Mouse (Mus musculus): ENCODE results near the gene Ppfibp2. TPM values are rescaled to one million over a fixed set of nuclear protein-coding genes. Genes with fewer than 3 reads are reported as not detected.

Ppfibp2 gene
- polyA plus RNA-seq, 1 experiment = 11.7 TPM

- peaks cover 2% of the 10 kb centered on the region for H3K4me1 ChIP-seq (ENCODE audit: control insufficient read depth, insufficient read depth, low read length)
- no peak overlapping the region for H3K4me3 ChIP-seq (ENCODE audit: low read depth, low read length)
- no peak overlapping the region for H3K27ac ChIP-seq (ENCODE audit: insufficient read depth, low read length)
- H3K9me3 ChIP-seq (replicated peaks; ENCODE audit: control insufficient read depth, insufficient read depth, low read length, poor library complexity, severe bottlenecking) = no peaks in the 10 kb centered on the region
- no peaks in the 10 kb centered on the region for H3K27me3 ChIP-seq (ENCODE audit: control insufficient read depth, insufficient read depth, low read length, poor library complexity, severe bottlenecking)
- no peak overlapping the region for H3K9ac ChIP-seq (ENCODE audit: low read depth, poor library complexity, severe bottlenecking)
- no peaks in the 10 kb centered on the region for H3K36me3 ChIP-seq (ENCODE audit: control insufficient read depth, insufficient read depth, low read length, poor library complexity, severe bottlenecking)
- TF ChIP-seq CTCF (IDR thresholded peaks at IDR 0.05; ENCODE audit: low read depth, low read length) (no peak), POLR2A (IDR thresholded peaks at IDR 0.05; ENCODE audit: insufficient read depth, low read length) (no peak), EP300 (IDR thresholded peaks at IDR 0.05; ENCODE audit: insufficient read depth, low read depth, low read length) (no peak)
Measured at GRCm38 (mm10) chr7:107600651-107601050, 5.6 kb downstream of the Ppfibp2 start.

- Histone ChIP-seq H3K4me3 (ENCODE audit: low read depth, low read length) (no peak overlapping the region), H3K4me1 (ENCODE audit: control insufficient read depth, insufficient read depth, low read length) (peaks cover 2% of the 10 kb centered on the region), H3K27me3 (ENCODE audit: control insufficient read depth, insufficient read depth, low read length, poor library complexity, severe bottlenecking) (no peaks in the 10 kb centered on the region), H3K27ac (ENCODE audit: insufficient read depth, low read length) (no peak overlapping the region), H3K9ac (ENCODE audit: low read depth, poor library complexity, severe bottlenecking) (no peak overlapping the region), H3K36me3 (ENCODE audit: control insufficient read depth, insufficient read depth, low read length, poor library complexity, severe bottlenecking) (no peaks in the 10 kb centered on the region), H3K9me3 (replicated peaks; ENCODE audit: control insufficient read depth, insufficient read depth, low read length, poor library complexity, severe bottlenecking) (no peaks in the 10 kb centered on the region)
- TF ChIP-seq POLR2A (IDR thresholded peaks at IDR 0.05; ENCODE audit: insufficient read depth, low read length) (no peak), CTCF (IDR thresholded peaks at IDR 0.05; ENCODE audit: low read depth, low read length) (no peak), EP300 (IDR thresholded peaks at IDR 0.05; ENCODE audit: insufficient read depth, low read depth, low read length) (no peak)
Measured at GRCm38 (mm10) chr7:107602505-107602904, 7.5 kb downstream of the Ppfibp2 start.

- H3K9me3 ChIP-seq (replicated peaks; ENCODE audit: control insufficient read depth, insufficient read depth, low read length, poor library complexity, severe bottlenecking) = no peaks in the 10 kb centered on the region
- H3K27me3 ChIP-seq (ENCODE audit: control insufficient read depth, insufficient read depth, low read length, poor library complexity, severe bottlenecking) = no peaks in the 10 kb centered on the region
- no peak overlapping the region for H3K27ac ChIP-seq (ENCODE audit: insufficient read depth, low read length)
- H3K36me3 ChIP-seq (ENCODE audit: control insufficient read depth, insufficient read depth, low read length, poor library complexity, severe bottlenecking) = no peaks in the 10 kb centered on the region
- H3K9ac ChIP-seq (ENCODE audit: low read depth, poor library complexity, severe bottlenecking) = no peak overlapping the region
- no peak overlapping the region for H3K4me3 ChIP-seq (ENCODE audit: low read depth, low read length)
- H3K4me1 ChIP-seq (ENCODE audit: control insufficient read depth, insufficient read depth, low read length) = peaks cover 2% of the 10 kb centered on the region
- TF ChIP-seq EP300 (IDR thresholded peaks at IDR 0.05; ENCODE audit: insufficient read depth, low read depth, low read length) (no peak), POLR2A (IDR thresholded peaks at IDR 0.05; ENCODE audit: insufficient read depth, low read length) (no peak), CTCF (IDR thresholded peaks at IDR 0.05; ENCODE audit: low read depth, low read length) (no peak)
Measured at GRCm38 (mm10) chr7:107602913-107603312, 7.9 kb downstream of the Ppfibp2 start.

- peaks cover 2% of the 10 kb centered on the region for H3K4me1 ChIP-seq (ENCODE audit: control insufficient read depth, insufficient read depth, low read length)
- no peak overlapping the region for H3K9ac ChIP-seq (ENCODE audit: low read depth, poor library complexity, severe bottlenecking)
- no peaks in the 10 kb centered on the region for H3K36me3 ChIP-seq (ENCODE audit: control insufficient read depth, insufficient read depth, low read length, poor library complexity, severe bottlenecking)
- H3K9me3 ChIP-seq (replicated peaks; ENCODE audit: control insufficient read depth, insufficient read depth, low read length, poor library complexity, severe bottlenecking) = peaks cover 6% of the 10 kb centered on the region; the same call in 1 of the 2 replicates
- TF ChIP-seq POLR2A (IDR thresholded peaks at IDR 0.05; ENCODE audit: insufficient read depth, low read length) = no peak
- TF ChIP-seq EP300 (IDR thresholded peaks at IDR 0.05; ENCODE audit: insufficient read depth, low read depth, low read length) = no peak
- TF ChIP-seq CTCF (IDR thresholded peaks at IDR 0.05; ENCODE audit: low read depth, low read length) = no peak
- no peaks in the 10 kb centered on the region for H3K27me3 ChIP-seq (ENCODE audit: control insufficient read depth, insufficient read depth, low read length, poor library complexity, severe bottlenecking)
- H3K27ac ChIP-seq (ENCODE audit: insufficient read depth, low read length) = no peak overlapping the region
- no peak overlapping the region for H3K4me3 ChIP-seq (ENCODE audit: low read depth, low read length)
Measured at GRCm38 (mm10) chr7:107607766-107608165, 12.8 kb downstream of the Ppfibp2 start.

GRCm38 (mm10) chr7:107609622-107610255, 14.7 kb downstream of the Ppfibp2 start:
- Histone ChIP-seq H3K27me3 (ENCODE audit: control insufficient read depth, insufficient read depth, low read length, poor library complexity, severe bottlenecking) (no peaks in the 10 kb centered on the region), H3K9me3 (replicated peaks; ENCODE audit: control insufficient read depth, insufficient read depth, low read length, poor library complexity, severe bottlenecking) (peaks cover 23% of the 10 kb centered on the region), H3K9ac (ENCODE audit: low read depth, poor library complexity, severe bottlenecking) (no peak overlapping the region), H3K4me3 (ENCODE audit: low read depth, low read length) (no peak overlapping the region), H3K4me1 (ENCODE audit: control insufficient read depth, insufficient read depth, low read length) (peaks cover 2% of the 10 kb centered on the region), H3K27ac (ENCODE audit: insufficient read depth, low read length) (no peak overlapping the region), H3K36me3 (ENCODE audit: control insufficient read depth, insufficient read depth, low read length, poor library complexity, severe bottlenecking) (no peaks in the 10 kb centered on the region)
- no peak for TF ChIP-seq CTCF (IDR thresholded peaks at IDR 0.05; ENCODE audit: low read depth, low read length)
- no peak for TF ChIP-seq EP300 (IDR thresholded peaks at IDR 0.05; ENCODE audit: insufficient read depth, low read depth, low read length)
- TF ChIP-seq POLR2A (IDR thresholded peaks at IDR 0.05; ENCODE audit: insufficient read depth, low read length) = no peak

GRCm38 (mm10) chr7:107610880-107611279, 15.9 kb downstream of the Ppfibp2 start:
- H3K9me3 ChIP-seq (replicated peaks; ENCODE audit: control insufficient read depth, insufficient read depth, low read length, poor library complexity, severe bottlenecking) = peaks cover 33% of the 10 kb centered on the region
- H3K27me3 ChIP-seq (ENCODE audit: control insufficient read depth, insufficient read depth, low read length, poor library complexity, severe bottlenecking) = no peaks in the 10 kb centered on the region
- peak overlapping the region; percentile 36; the same call in 1 of the 2 replicates for H3K27ac ChIP-seq (ENCODE audit: insufficient read depth, low read length)
- no peaks in the 10 kb centered on the region for H3K36me3 ChIP-seq (ENCODE audit: control insufficient read depth, insufficient read depth, low read length, poor library complexity, severe bottlenecking)
- H3K4me1 ChIP-seq (ENCODE audit: control insufficient read depth, insufficient read depth, low read length) = no peaks in the 10 kb centered on the region
- no peak overlapping the region for H3K9ac ChIP-seq (ENCODE audit: low read depth, poor library complexity, severe bottlenecking)
- H3K4me3 ChIP-seq (ENCODE audit: low read depth, low read length) = no peak overlapping the region
- TF ChIP-seq EP300 (IDR thresholded peaks at IDR 0.05; ENCODE audit: insufficient read depth, low read depth, low read length) (no peak), POLR2A (IDR thresholded peaks at IDR 0.05; ENCODE audit: insufficient read depth, low read length) (no peak), CTCF (IDR thresholded peaks at IDR 0.05; ENCODE audit: low read depth, low read length) (no peak)
